ENCODE assay signal across 8 mouse cellular contexts in the genomic region with DNA sequence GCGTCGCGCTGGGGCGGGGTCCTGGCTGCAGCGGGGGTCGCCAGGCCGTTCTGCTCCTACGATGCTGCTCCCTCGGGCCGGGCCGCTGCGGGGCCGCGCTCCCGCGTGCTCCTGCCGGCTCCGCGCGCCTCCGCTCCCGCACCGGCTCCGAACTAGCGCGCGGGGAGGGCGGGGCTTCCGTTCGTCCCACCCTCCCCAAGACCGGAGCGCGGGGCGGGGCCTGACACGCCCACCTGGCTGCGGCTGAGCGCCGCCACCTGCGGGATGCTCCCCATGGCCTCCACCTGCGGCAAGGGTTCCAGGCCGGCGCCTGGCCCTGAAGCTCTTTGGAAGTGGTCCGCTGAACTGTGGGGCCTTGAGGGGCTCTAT. TPM values are rescaled to one million over a fixed set of nuclear protein-coding genes. Genes with fewer than 3 reads are reported as not detected.
DNase-seq lines count a peak whose midpoint lies in the region; ATAC-seq and TF ChIP-seq lines count a peak whose summit lies in the region.

Gene Wnk2, minus strand, starts transcription at position 157 of the 369 bp plus-strand sequence.

- no peak for TF ChIP-seq CTCF in thymus, adult 2 months (IDR thresholded peaks at IDR 0.05; ENCODE audit: borderline replicate concordance, control insufficient read depth, extremely low read depth, insufficient read depth, low read length, poor library complexity)

- TF ChIP-seq POLR2A in thymus, adult 2 months (IDR thresholded peaks at IDR 0.05; ENCODE audit: control insufficient read depth, extremely low read depth, insufficient read depth, low read length, poor library complexity) = no peak

- peak; percentile 24 to 32 for DNase-seq in CD8-positive naive resting alpha-beta T cell, adult 2 months (ENCODE audit: low read depth in 2 of 2, low spot score in 2 of 2)
- peak; percentile 17 for DNase-seq in c-Kit-positive CD71-positive TER-119-negative erythroid progenitor cells, embryonic 14.5 days (ENCODE audit: low read depth)
- peak; percentile 65 to 73 for DNase-seq in heart, postnatal 10 days
- DNase-seq in kidney, postnatal 4 days = peak; percentile 76 to 85
- peak; percentile 75 for DNase-seq in thymus, adult 2 months

- peak; percentile 79 for ATAC-seq in forebrain, embryonic 15.5 days (replicated peaks)
- ATAC-seq in liver, embryonic 15.5 days (ENCODE audit: insufficient read depth) = peak; percentile 22; the same call in 1 of the 2 replicates
- peak; percentile 80 for ATAC-seq in neural tube, embryonic 14.5 days (ENCODE audit: low read depth)

- no peaks in the 10 kb centered on the region for H3K36me3 ChIP-seq in forebrain, embryonic 15.5 days
- no peaks in the 10 kb centered on the region for H3K36me3 ChIP-seq in liver, embryonic 15.5 days (replicated peaks)
- no peaks in the 10 kb centered on the region for H3K36me3 ChIP-seq in neural tube, embryonic 14.5 days (ENCODE audit: control insufficient read depth, insufficient read depth, low read length)
- no peaks in the 10 kb centered on the region for H3K36me3 ChIP-seq in thymus, adult 2 months (ENCODE audit: control insufficient read depth, insufficient read depth, low read length)

- 0% methylated on average over 34 of the region's 43 CpGs for WGBS in forebrain, embryonic 15.5 days
- under 1% methylated on average over 43 of the region's 43 CpGs for WGBS in liver, embryonic 15.5 days (ENCODE audit: insufficient replicate concordance)
- under 1% methylated on average over 37 of the region's 43 CpGs for WGBS in neural tube, embryonic 14.5 days
- WGBS in thymus, adult 2 months = 1% methylated on average over 43 of the region's 43 CpGs

- peak within 1 kb of the TSS; percentile 99 for H3K4me3 ChIP-seq in forebrain, embryonic 15.5 days
- peak within 1 kb of the TSS; percentile 53 for H3K4me3 ChIP-seq in liver, embryonic 15.5 days (replicated peaks)
- H3K4me3 ChIP-seq in neural tube, embryonic 14.5 days (ENCODE audit: low read depth, low read length) = peak within 1 kb of the TSS; percentile 92
- peak within 1 kb of the TSS; percentile 48 for H3K4me3 ChIP-seq in thymus, adult 2 months (ENCODE audit: control insufficient read depth, insufficient read depth, low read length)

- peak within 1 kb of the TSS; percentile 98 for H3K9ac ChIP-seq in forebrain, embryonic 15.5 days (replicated peaks)
- H3K9ac ChIP-seq in liver, embryonic 15.5 days = no peak within 1 kb of the TSS
- peak within 1 kb of the TSS; percentile 93 for H3K9ac ChIP-seq in neural tube, embryonic 14.5 days (replicated peaks; ENCODE audit: low read depth, low read length)

- intact Hi-C loops in heart, postnatal 10 days (cut with DNase I) = loop anchor here (5.0 kb wide), 1 partner anchor 91 kb away; no protein-coding TSS in a partner anchor

- no peaks in the 10 kb centered on the region for H3K27me3 ChIP-seq in forebrain, embryonic 15.5 days
- H3K27me3 ChIP-seq in liver, embryonic 15.5 days = peaks cover 83% of the 10 kb centered on the region
- H3K27me3 ChIP-seq in neural tube, embryonic 14.5 days (ENCODE audit: control insufficient read depth, insufficient read depth, low read length) = no peaks in the 10 kb centered on the region
- H3K27me3 ChIP-seq in thymus, adult 2 months (ENCODE audit: control insufficient read depth, insufficient read depth, low read length) = peaks cover 15% of the 10 kb centered on the region

- peaks cover 42% of the 10 kb centered on the region for H3K4me1 ChIP-seq in forebrain, embryonic 15.5 days
- peaks cover 16% of the 10 kb centered on the region for H3K4me1 ChIP-seq in liver, embryonic 15.5 days (replicated peaks)
- H3K4me1 ChIP-seq in neural tube, embryonic 14.5 days (ENCODE audit: control insufficient read depth, insufficient read depth, low read length) = peaks cover 29% of the 10 kb centered on the region
- peaks cover 17% of the 10 kb centered on the region for H3K4me1 ChIP-seq in thymus, adult 2 months (replicated peaks; ENCODE audit: control insufficient read depth, insufficient read depth, low read length)

- peak within 1 kb of the TSS; percentile 94 for H3K27ac ChIP-seq in forebrain, embryonic 15.5 days (replicated peaks)
- no peak within 1 kb of the TSS for H3K27ac ChIP-seq in liver, embryonic 15.5 days (replicated peaks)
- peak within 1 kb of the TSS; percentile 94 for H3K27ac ChIP-seq in neural tube, embryonic 14.5 days (ENCODE audit: low read depth, low read length)
- H3K27ac ChIP-seq in thymus, adult 2 months (ENCODE audit: control insufficient read depth, insufficient read depth, low read length) = no peak within 1 kb of the TSS

- no peaks in the 10 kb centered on the region for H3K9me3 ChIP-seq in forebrain, embryonic 15.5 days
- H3K9me3 ChIP-seq in liver, embryonic 15.5 days (replicated peaks) = no peaks in the 10 kb centered on the region
- H3K9me3 ChIP-seq in neural tube, embryonic 14.5 days (ENCODE audit: control insufficient read depth, low read length) = no peaks in the 10 kb centered on the region

- H3K4me2 ChIP-seq in forebrain, embryonic 15.5 days (replicated peaks) = peak within 1 kb of the TSS; percentile 95
- H3K4me2 ChIP-seq in liver, embryonic 15.5 days = peak within 1 kb of the TSS; percentile 74
- H3K4me2 ChIP-seq in neural tube, embryonic 14.5 days (ENCODE audit: low read depth, low read length) = peak within 1 kb of the TSS; percentile 98

RNA-seq across cellular contexts. Expression of gene Wnk2, which starts in this region (rescaled TPM):
- 21.6 and 21.9 TPM in 2 replicates for polyA plus RNA-seq in forebrain, embryonic 15.5 days (2015; fragmentation: Nextera tagmentation; extraction: Ambion mirVana)
- total RNA-seq in heart, postnatal 10 days (2021) = 10 to 100 TPM; 26.9 to 27.6 TPM
- 0.10 and 0.21 TPM in 2 replicates for polyA plus RNA-seq in liver, embryonic 15.5 days (2015; fragmentation: Nextera tagmentation; extraction: Ambion mirVana)
- polyA plus RNA-seq in neural tube, embryonic 14.5 days (2014; fragmentation: Nextera tagmentation; extraction: Ambion mirVana) = 26.5 and 33.1 TPM in 2 replicates
- polyA plus RNA-seq in thymus, adult 2 months (2012; rRNA removed) = 2.3 and 3.9 TPM in 2 replicates

Comparison
In these comparisons a context has a peak if more than half of its experiments do, and no peak if none do; other contexts are left out.
1. Peak in ATAC-seq, H3K4me3 ChIP-seq and H3K4me2 ChIP-seq in liver, embryonic 15.5 days; RNA of the gene not detected or under 1 TPM.
2. DNase-seq: peak in every context shown above with its lines; median percentile 80 in kidney, postnatal 4 days; 75 in thymus, adult 2 months; 69 in heart, postnatal 10 days; 28 in CD8-positive naive resting alpha-beta T cell, adult 2 months; 17 in c-Kit-positive CD71-positive TER-119-negative erythroid progenitor cells, embryonic 14.5 days.
3. ATAC-seq: peak in every context shown above with its lines; median percentile 80 in neural tube, embryonic 14.5 days; 79 in forebrain, embryonic 15.5 days; 22 in liver, embryonic 15.5 days.
4. H3K27ac ChIP-seq: peak in forebrain, embryonic 15.5 days (single experiment) and neural tube, embryonic 14.5 days (single experiment); none in liver, embryonic 15.5 days (single experiment) and thymus, adult 2 months (single experiment).
5. H3K4me3 ChIP-seq: peak in every context shown above with its lines; median percentile 99 in forebrain, embryonic 15.5 days; 92 in neural tube, embryonic 14.5 days; 53 in liver, embryonic 15.5 days; 48 in thymus, adult 2 months.
6. Peak in every context shown above with its lines, with median percentiles within 50 percentile points of each other: H3K4me2 ChIP-seq.